Mouse (Mus musculus) midbrain, embryonic 14.5 days (tissue): ENCODE data around the gene Apol8. TPM values are rescaled to one million over a fixed set of nuclear protein-coding genes. Genes with fewer than 3 reads are reported as not detected.
A peak's percentile ranks its signal among the peaks of the same experiment; 100 is the strongest.

Source experiments
- ATAC-seq: fragments of 200-750 bp; cut with Nextera tagmentation; 2 replicates; pipeline ENCODE4 v1.8.0; 2017; ENCODE audit warnings: moderate number of reproducible peaks, moderate library complexity; ENCODE audit not compliant: low FRiP score, low TSS enrichment
- DNase-seq: peaks from one replicate; pipeline ENCODE4 v3.0.0-alpha.2; 2015
- H3K27ac ChIP-seq: fragments of 300-500 bp; sonication (generic); replicated peaks from 2 replicates; pipeline ENCODE4 v1.5.1; 2014; ENCODE audit warnings: mild to moderate bottlenecking, low read depth, low read length, moderate library complexity
- H3K27me3 ChIP-seq: fragments of 300-500 bp; sonication (generic); 2 replicates; pipeline ENCODE4 v1.6.1; 2014; ENCODE audit warnings: low read length, control low read depth, mixed read lengths; ENCODE audit not compliant: control insufficient read depth, insufficient read depth
- H3K36me3 ChIP-seq: fragments of 300-500 bp; sonication (generic); 2 replicates; pipeline ENCODE4 v1.6.1; 2014; ENCODE audit warnings: low read length, control low read depth; ENCODE audit not compliant: control insufficient read depth, insufficient read depth
- H3K4me1 ChIP-seq: fragments of 300-500 bp; sonication (generic); 2 replicates; pipeline ENCODE4 v1.6.1; 2014; ENCODE audit warnings: mild to moderate bottlenecking, antibody characterized with exemption, low read length, control low read depth; ENCODE audit not compliant: control insufficient read depth, insufficient read depth
- H3K4me2 ChIP-seq: fragments of 300-500 bp; sonication (generic); 2 replicates; pipeline ENCODE4 v1.6.1; 2014; ENCODE audit warnings: mild to moderate bottlenecking, low read length, moderate library complexity
- H3K4me3 ChIP-seq: fragments of 300-500 bp; sonication (generic); replicated peaks from 2 replicates; pipeline ENCODE4 v1.5.1; 2014; ENCODE audit warnings: low read depth, low read length
- H3K9ac ChIP-seq: fragments of 300-500 bp; sonication (generic); replicated peaks from 2 replicates; pipeline ENCODE4 v1.6.1; 2014; ENCODE audit warnings: mild to moderate bottlenecking, low read length, moderate library complexity
- H3K9me3 ChIP-seq: fragments of 300-500 bp; sonication (generic); 2 replicates; pipeline ENCODE4 v1.6.1; 2016; ENCODE audit warnings: low read length, control low read depth, mixed read lengths; ENCODE audit not compliant: control insufficient read depth
- WGBS: fragments of 180-500 bp; shearing (Covaris S2); extraction: QIAGEN DNeasy Blood & Tissue Kit; methylation state at CpG from one replicate; pipeline ENCODE4 v1.1.7; 2014; 5-methylcytosine and 5-hydroxymethylcytosine counted together
- polyA plus RNA-seq: library from polyadenylated mRNA; unstranded; fragments of >200 nt; fragmentation: Nextera tagmentation; extraction: Ambion mirVana; gene quantifications from 2 replicates; pipeline ENCODE4 v1.2.1, GENCODE M21; 2014

Gene Apol8
- polyA plus RNA-seq, 1 experiment from 2014 or later = 0.11 TPM

GRCm38 (mm10) chr15:77793094-77793493 is 36.3 kb upstream of the Apol8 start:
- Histone ChIP-seq H3K4me2 (no peak overlapping the region), H3K9ac (no peak overlapping the region), H3K4me1 (no peaks in the 10 kb centered on the region), H3K9me3 (no peaks in the 10 kb centered on the region), H3K36me3 (peaks cover 41% of the 10 kb centered on the region), H3K27ac (no peak overlapping the region), H3K4me3 (no peak overlapping the region), H3K27me3 (no peaks in the 10 kb centered on the region)
- DNase-seq (no peak), ATAC-seq (no peak)
- 96% methylated on average over 4 of the region's 4 CpGs for WGBS

GRCm38 (mm10) chr15:77792056-77792455 is 35.3 kb upstream of the Apol8 start:
- Histone ChIP-seq H3K27me3 (no peaks in the 10 kb centered on the region), H3K4me3 (no peak overlapping the region), H3K9me3 (no peaks in the 10 kb centered on the region), H3K4me1 (no peaks in the 10 kb centered on the region), H3K27ac (no peak overlapping the region), H3K4me2 (no peak overlapping the region), H3K36me3 (peaks cover 49% of the 10 kb centered on the region), H3K9ac (no peak overlapping the region)
- ATAC-seq (no peak), DNase-seq (no peak)
- 89% methylated on average over 9 of the region's 9 CpGs for WGBS

GRCm38 (mm10) chr15:77790656-77791405 is 34.0 kb upstream of the Apol8 start:
- Histone ChIP-seq H3K9me3 (no peaks in the 10 kb centered on the region), H3K27me3 (no peaks in the 10 kb centered on the region), H3K4me3 (no peak overlapping the region), H3K4me1 (no peaks in the 10 kb centered on the region), H3K4me2 (no peak overlapping the region), H3K27ac (no peak overlapping the region), H3K36me3 (peaks cover 61% of the 10 kb centered on the region), H3K9ac (no peak overlapping the region)
- ATAC-seq (no peak), DNase-seq (no peak)
- 90% methylated on average over 21 of the region's 21 CpGs for WGBS

- no peak overlapping the region for H3K9ac ChIP-seq
- 88% methylated on average over 3 of the region's 3 CpGs for WGBS
- H3K27me3 ChIP-seq = no peaks in the 10 kb centered on the region
- H3K9me3 ChIP-seq = no peaks in the 10 kb centered on the region
- H3K27ac ChIP-seq = no peak overlapping the region
- ATAC-seq (no peak), DNase-seq (no peak)
- H3K4me2 ChIP-seq = no peak overlapping the region
- no peak overlapping the region for H3K4me3 ChIP-seq
- no peaks in the 10 kb centered on the region for H3K4me1 ChIP-seq
- peaks cover 61% of the 10 kb centered on the region for H3K36me3 ChIP-seq
Measured at GRCm38 (mm10) chr15:77789186-77789585, 32.4 kb upstream of the Apol8 start.

- Histone ChIP-seq H3K27ac (no peak overlapping the region), H3K4me1 (no peaks in the 10 kb centered on the region), H3K27me3 (no peaks in the 10 kb centered on the region), H3K4me3 (no peak overlapping the region), H3K4me2 (no peak overlapping the region), H3K9me3 (no peaks in the 10 kb centered on the region), H3K36me3 (peaks cover 65% of the 10 kb centered on the region), H3K9ac (no peak overlapping the region)
- 89% methylated on average over 6 of the region's 6 CpGs for WGBS
- ATAC-seq = no peak
- DNase-seq = no peak
Measured at GRCm38 (mm10) chr15:77788356-77788755, 31.6 kb upstream of the Apol8 start.

- WGBS = 88% methylated on average over 1 of the region's 1 CpGs
- peaks cover 77% of the 10 kb centered on the region for H3K36me3 ChIP-seq
- H3K27me3 ChIP-seq = no peaks in the 10 kb centered on the region
Measured at GRCm38 (mm10) chr15:77785807-77786206, 29.0 kb upstream of the Apol8 start.

GRCm38 (mm10) chr15:77784039-77784824 is 27.4 kb upstream of the Apol8 start:
- H3K4me3 ChIP-seq = no peak overlapping the region
- no peaks in the 10 kb centered on the region for H3K4me1 ChIP-seq
- 83% methylated on average over 22 of the region's 22 CpGs for WGBS
- H3K27ac ChIP-seq = no peak overlapping the region
- no peak for ATAC-seq
- H3K36me3 ChIP-seq = peaks cover 74% of the 10 kb centered on the region
- H3K27me3 ChIP-seq = no peaks in the 10 kb centered on the region
- no peaks in the 10 kb centered on the region for H3K9me3 ChIP-seq
- H3K9ac ChIP-seq = no peak overlapping the region
- H3K4me2 ChIP-seq = no peak overlapping the region
- no peak for DNase-seq

More at GRCm38 (mm10) chr15:77785807-77786206, 29.0 kb upstream of the Apol8 start:
- Histone ChIP-seq H3K4me1 (no peaks in the 10 kb centered on the region), H3K9ac (no peak overlapping the region), H3K4me3 (no peak overlapping the region), H3K4me2 (no peak overlapping the region), H3K9me3 (no peaks in the 10 kb centered on the region), H3K27ac (no peak overlapping the region)
- ATAC-seq (no peak), DNase-seq (no peak)

- H3K4me2 ChIP-seq = no peak overlapping the region
- H3K4me3 ChIP-seq = no peak overlapping the region
- H3K9me3 ChIP-seq = no peaks in the 10 kb centered on the region
- ATAC-seq = no peak
- peak; percentile 24 for DNase-seq
- H3K27ac ChIP-seq = no peak overlapping the region
- WGBS = 87% methylated on average over 11 of the region's 11 CpGs
- no peak overlapping the region for H3K9ac ChIP-seq
- H3K27me3 ChIP-seq = no peaks in the 10 kb centered on the region
- H3K36me3 ChIP-seq = peaks cover 73% of the 10 kb centered on the region
- no peaks in the 10 kb centered on the region for H3K4me1 ChIP-seq
Measured at GRCm38 (mm10) chr15:77782449-77783014, 25.7 kb upstream of the Apol8 start.
